Mouse (Mus musculus) G1E (cell line): Measurements from ENCODE around the gene Pla2g6. TPM values are rescaled to one million over a fixed set of nuclear protein-coding genes. Genes with fewer than 3 reads are reported as not detected.

ENCODE experiments used
- ATAC-seq: 2 replicates; pipeline ENCODE4 v1.8.0; 2016; ENCODE audit warnings: mild to moderate bottlenecking; ENCODE audit not compliant: insufficient number of reproducible peaks, poor library complexity, low FRiP score, severe bottlenecking; ENCODE audit errors: extremely low read depth
- DNase-seq: peaks from one replicate; pipeline ENCODE4 v3.0.0; 2012; ENCODE audit warnings: low spot score
- H3K27me3 ChIP-seq: 2 replicates; pipeline ENCODE4 v1.6.1; 2012; ENCODE audit warnings: mild to moderate bottlenecking, low read length, inconsistent platforms; ENCODE audit not compliant: insufficient read depth
- H3K36me3 ChIP-seq: replicated peaks from 2 replicates; pipeline ENCODE3; 2012; ENCODE audit warnings: mild to moderate bottlenecking, inconsistent platforms
- H3K4me1 ChIP-seq: 2 replicates; pipeline ENCODE4 v1.6.1; 2012; ENCODE audit warnings: low read depth, low read length, inconsistent platforms, mixed read lengths; ENCODE audit not compliant: insufficient read depth
- H3K4me3 ChIP-seq: 2 replicates; pipeline ENCODE4 v1.5.1; 2012; ENCODE audit warnings: low read depth, mild to moderate bottlenecking, inconsistent platforms, low read length, moderate library complexity, mixed read lengths
- H3K9me3 ChIP-seq: replicated peaks from 2 replicates; pipeline ENCODE4 v1.6.1; 2012; ENCODE audit warnings: inconsistent platforms
- CTCF ChIP-seq: IDR thresholded peaks from 2 replicates; pipeline ENCODE4 v1.5.1; 2012; ENCODE audit warnings: low read depth, low read length, inconsistent platforms, mixed read lengths
- GATA1 ChIP-seq: IDR thresholded peaks from 2 replicates; pipeline ENCODE4 v1.6.1; 2012; ENCODE audit warnings: borderline replicate concordance, low read length, inconsistent platforms, mixed read lengths
- GATA2 ChIP-seq: IDR thresholded peaks from 2 replicates; pipeline ENCODE4 v1.6.1; 2012; ENCODE audit warnings: low read depth, low read length, inconsistent platforms, borderline replicate concordance
- POLR2AphosphoS5 ChIP-seq: IDR thresholded peaks from 2 replicates; pipeline ENCODE4 v1.6.1; 2012; ENCODE audit warnings: low read depth, low read length, inconsistent platforms; ENCODE audit not compliant: insufficient replicate concordance
- TAL1 ChIP-seq: conservative IDR thresholded peaks from 2 replicates; pipeline ENCODE4 v1.6.1; 2012; ENCODE audit warnings: low read depth, low read length, inconsistent platforms, mixed read lengths
- polyA plus RNA-seq: library from polyadenylated mRNA; stranded (reverse); fragments of >175 nt; gene quantifications from 2 replicates; pipeline ENCODE4 v1.2.3, GENCODE M21; 2012
- total RNA-seq, 2 experiments: library from RNA; stranded (forward) in 1 of 2; stranded (reverse) in 1 of 2; fragments of 200-1000 nt in 1 of 2; fragments of >200 nt in 1 of 2; fragmentation: Nextera tagmentation in 1 of 2; gene quantifications; 2 replicates each; pipeline ENCODE4 v1.2.3; 2014 to 2017

Gene Pla2g6
- total and polyA plus RNA-seq, 3 experiments, result 6.5 to 26.4 (median 24.5) TPM

DNA sequence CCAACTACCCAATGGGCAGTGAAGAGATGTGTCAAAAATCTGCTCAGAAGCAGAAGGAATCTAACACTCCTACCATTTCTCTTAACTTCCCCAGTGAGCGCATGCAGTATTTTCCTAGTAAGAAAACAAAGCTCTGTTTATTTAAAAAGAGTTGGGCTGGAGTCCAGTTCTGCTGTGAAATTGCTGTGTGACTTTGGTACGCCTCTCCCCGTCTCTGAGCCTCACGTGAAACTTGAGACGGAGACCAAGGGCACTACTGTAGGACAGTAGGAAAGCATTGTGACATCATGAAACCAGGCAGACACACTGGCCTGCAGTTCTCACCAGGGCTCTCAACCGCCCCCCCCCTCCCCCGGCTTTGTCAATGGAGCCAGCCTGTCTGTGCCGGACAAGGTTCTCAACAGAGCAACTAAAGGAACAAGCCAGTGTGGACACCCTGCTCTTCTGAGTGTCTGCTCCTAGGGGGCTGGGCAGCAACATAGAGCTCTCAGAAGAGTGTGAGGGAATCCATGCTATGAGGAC lies 14.3 kb downstream of the Pla2g6 start:
- TF ChIP-seq TAL1 (no peak), CTCF (no peak), GATA1 (no peak), POLR2AphosphoS5 (no peak), GATA2 (no peak)
- no peaks in the 10 kb centered on the region for H3K27me3 ChIP-seq
- H3K9me3 ChIP-seq, result no peaks in the 10 kb centered on the region
- H3K4me1 ChIP-seq, result peaks cover 2% of the 10 kb centered on the region; the same call in 1 of the 2 replicates
- no peak overlapping the region for H3K4me3 ChIP-seq
- ATAC-seq, result no peak
- DNase-seq, result no peak
- peaks cover 81% of the 10 kb centered on the region for H3K36me3 ChIP-seq

DNA sequence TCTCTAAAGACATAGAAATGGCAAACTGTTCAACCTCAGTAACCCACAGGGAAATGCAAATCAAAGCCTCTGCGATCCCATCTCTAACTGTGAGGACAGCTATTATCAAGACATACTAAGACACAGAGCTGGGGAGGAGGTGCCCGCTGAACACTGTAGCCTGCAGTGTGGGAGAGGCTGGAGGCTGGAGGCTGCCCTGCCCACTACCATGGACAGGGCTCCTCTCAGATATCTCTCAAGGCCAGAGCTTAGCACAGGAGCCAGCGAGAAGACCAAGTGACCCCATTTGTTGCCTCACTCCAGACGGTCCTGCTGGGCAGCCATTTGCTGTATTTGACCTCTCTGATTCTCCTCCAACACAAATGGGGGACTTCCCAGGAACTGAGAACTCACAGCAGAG lies 20.3 kb downstream of the Pla2g6 start:
- peaks cover 5% of the 10 kb centered on the region; the same call in 1 of the 2 replicates for H3K4me1 ChIP-seq
- DNase-seq (no peak), ATAC-seq (no peak)
- peaks cover 84% of the 10 kb centered on the region for H3K36me3 ChIP-seq
- no peak for TF ChIP-seq CTCF
- TF ChIP-seq GATA2, result no peak
- no peak for TF ChIP-seq POLR2AphosphoS5
- TF ChIP-seq GATA1, result no peak
- TF ChIP-seq TAL1, result no peak
- H3K4me3 ChIP-seq, result no peak overlapping the region
- H3K9me3 ChIP-seq, result no peaks in the 10 kb centered on the region
- no peaks in the 10 kb centered on the region; the same call in 1 of the 2 replicates for H3K27me3 ChIP-seq

DNA sequence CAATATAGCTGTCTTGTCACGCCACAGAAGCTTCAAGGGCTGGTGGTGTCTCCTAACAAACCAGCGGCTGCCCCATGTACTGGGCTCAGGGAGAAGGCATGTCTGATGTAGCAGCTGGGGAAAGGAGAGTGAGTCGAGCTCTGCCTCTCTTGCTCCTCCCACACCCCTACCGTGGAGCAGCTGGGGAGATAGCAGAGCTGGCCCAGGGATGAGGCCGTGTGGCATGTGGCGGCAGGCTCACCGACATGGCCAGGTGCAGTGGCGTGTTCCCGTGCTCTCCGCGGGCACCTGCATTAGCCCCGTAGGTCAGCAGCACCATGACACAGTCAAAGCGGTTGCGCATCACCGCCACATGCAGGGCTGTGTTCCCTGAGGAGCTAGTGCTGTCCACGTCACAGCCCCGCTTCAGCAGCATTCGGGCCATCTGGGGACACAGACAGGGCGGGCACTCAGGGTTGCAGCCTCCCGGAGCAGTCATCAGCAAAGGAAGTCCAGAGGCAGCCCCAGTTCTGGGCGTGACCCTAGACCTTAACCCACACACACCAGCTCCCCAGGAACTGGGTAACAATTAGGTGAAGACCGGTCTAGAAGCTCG lies 22.1 kb downstream of the Pla2g6 start:
- no peaks in the 10 kb centered on the region for H3K9me3 ChIP-seq
- H3K4me3 ChIP-seq, result no peak overlapping the region
- H3K27me3 ChIP-seq, result no peaks in the 10 kb centered on the region; the same call in 1 of the 2 replicates
- peaks cover 5% of the 10 kb centered on the region; the same call in 1 of the 2 replicates for H3K4me1 ChIP-seq
- no peak for DNase-seq
- ATAC-seq, result no peak
- TF ChIP-seq CTCF, result no peak
- TF ChIP-seq POLR2AphosphoS5, result no peak
- no peak for TF ChIP-seq GATA2
- no peak for TF ChIP-seq TAL1
- no peak for TF ChIP-seq GATA1
- peaks cover 84% of the 10 kb centered on the region for H3K36me3 ChIP-seq

DNA sequence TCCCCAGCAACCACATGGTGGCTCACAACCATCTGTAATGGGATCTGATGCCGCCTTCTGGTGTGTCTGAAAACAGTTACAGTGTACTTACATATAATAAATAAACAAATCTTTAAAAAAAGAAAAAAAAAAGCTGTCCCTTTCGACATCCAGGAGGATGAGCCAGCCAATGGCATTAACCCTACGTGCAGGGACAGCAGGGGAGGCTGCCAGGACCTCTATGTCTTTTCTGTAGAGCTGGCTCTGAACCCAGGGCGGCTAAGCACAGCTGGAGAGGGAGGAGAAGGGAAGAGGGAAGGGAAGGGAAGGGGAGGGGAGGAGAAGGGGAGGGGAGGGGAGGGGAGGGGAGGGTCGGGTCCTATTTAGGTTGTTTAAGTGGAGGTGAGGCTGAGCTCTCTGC lies 23.4 kb downstream of the Pla2g6 start:
- H3K27me3 ChIP-seq, result no peaks in the 10 kb centered on the region; the same call in 1 of the 2 replicates
- no peaks in the 10 kb centered on the region for H3K9me3 ChIP-seq
- peaks cover 88% of the 10 kb centered on the region for H3K36me3 ChIP-seq
- H3K4me3 ChIP-seq, result no peak overlapping the region
- TF ChIP-seq POLR2AphosphoS5 (no peak), TAL1 (no peak), GATA2 (no peak), CTCF (no peak), GATA1 (no peak)
- ATAC-seq (no peak), DNase-seq (no peak)
- H3K4me1 ChIP-seq, result peaks cover 5% of the 10 kb centered on the region; the same call in 1 of the 2 replicates

DNA sequence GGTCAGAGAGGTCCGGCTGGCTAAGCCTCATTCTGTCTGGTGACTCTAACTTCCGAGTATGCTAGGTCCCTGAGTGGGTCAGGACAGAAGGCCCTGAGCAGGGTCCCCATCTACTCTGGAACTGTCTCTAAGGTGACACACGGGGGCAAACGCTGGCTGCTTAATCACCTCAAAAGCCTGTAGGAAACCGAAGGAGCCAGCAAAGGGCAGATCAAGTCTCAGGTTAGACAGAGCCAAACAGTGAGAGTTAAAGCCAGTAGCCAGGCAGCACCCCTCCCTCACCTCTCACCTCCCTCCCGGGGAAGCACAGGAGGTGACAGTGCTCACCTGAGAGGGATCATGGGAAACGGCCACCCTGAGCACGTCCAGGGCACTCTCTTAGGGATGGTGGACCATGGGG lies 24.5 kb downstream of the Pla2g6 start:
- no peak for ATAC-seq

GRCm38 (mm10) chr15:79299563-79300155 lies 28.5 kb downstream of the Pla2g6 start:
- no peaks in the 10 kb centered on the region for H3K27me3 ChIP-seq
- no peaks in the 10 kb centered on the region for H3K4me1 ChIP-seq
- DNase-seq (no peak), ATAC-seq (no peak)
- H3K9me3 ChIP-seq, result no peaks in the 10 kb centered on the region
- H3K36me3 ChIP-seq, result peaks cover 88% of the 10 kb centered on the region
- H3K4me3 ChIP-seq, result no peak overlapping the region
- TF ChIP-seq CTCF, result no peak
- TF ChIP-seq TAL1, result no peak
- TF ChIP-seq GATA1, result no peak
- no peak for TF ChIP-seq POLR2AphosphoS5
- no peak for TF ChIP-seq GATA2

More for the DNA sequence above, 24.5 kb downstream of the Pla2g6 start:
- DNase-seq, result no peak
- no peak for TF ChIP-seq GATA2
- TF ChIP-seq CTCF, result no peak
- TF ChIP-seq GATA1, result no peak
- TF ChIP-seq TAL1, result no peak
- TF ChIP-seq POLR2AphosphoS5, result no peak
- Histone ChIP-seq H3K4me3 (no peak overlapping the region), H3K36me3 (peaks cover 96% of the 10 kb centered on the region), H3K27me3 (no peaks in the 10 kb centered on the region; the same call in 1 of the 2 replicates), H3K9me3 (no peaks in the 10 kb centered on the region), H3K4me1 (peaks cover 5% of the 10 kb centered on the region; the same call in 1 of the 2 replicates)
